28 mouse cellular contexts compared by ENCODE assay signal in the genomic region with DNA sequence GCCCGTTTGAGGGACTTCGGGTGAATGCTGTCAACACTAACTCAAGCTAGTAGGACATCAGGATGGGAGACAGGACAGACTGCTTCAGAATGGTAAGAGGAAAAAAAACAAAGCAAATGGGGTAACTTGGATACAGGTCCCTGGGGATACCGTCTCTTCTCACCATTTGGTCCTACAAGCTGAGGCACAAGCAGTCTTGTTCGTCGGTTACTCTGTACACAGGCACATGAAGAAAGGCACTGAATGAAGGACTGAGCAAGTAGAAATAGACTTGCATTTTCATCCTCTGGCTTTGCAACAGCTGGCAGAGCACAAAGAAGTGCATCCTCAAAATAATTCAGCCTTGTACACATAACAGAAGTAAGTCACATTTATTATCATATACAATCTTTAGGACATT.
"Had no signal": no experiment of that assay in that cellular context is flagged by ENCODE, and none has a peak within 500 bp of the region (broad histone marks: within the 10 kb centered on the region; RNA-seq: fewer than 3 reads in every experiment).

No protein-coding gene starts in this region.

- H3K27me3 ChIP-seq: embryonic facial prominence, embryonic 12.5 days; embryonic facial prominence, embryonic 13.5 days; embryonic facial prominence, embryonic 15.5 days; forebrain, embryonic 12.5 days; forebrain, embryonic 13.5 days; forebrain, embryonic 15.5 days had no signal

- H3K4me3 ChIP-seq: embryonic facial prominence, embryonic 10.5 days; embryonic facial prominence, embryonic 12.5 days; embryonic facial prominence, embryonic 13.5 days; embryonic facial prominence, embryonic 15.5 days; erythroblast, embryonic 14.5 days; forebrain, embryonic 10.5 days; forebrain, embryonic 12.5 days; forebrain, embryonic 13.5 days; forebrain, embryonic 15.5 days; gastrocnemius, adult 2 months; heart, adult 2 months had no signal

- H3K9ac ChIP-seq: embryonic facial prominence, embryonic 12.5 days; embryonic facial prominence, embryonic 13.5 days; embryonic facial prominence, embryonic 15.5 days; forebrain, embryonic 12.5 days; forebrain, embryonic 13.5 days; forebrain, embryonic 15.5 days; forebrain, postnatal 0 days had no signal

- H3K4me2 ChIP-seq: embryonic facial prominence, embryonic 12.5 days; embryonic facial prominence, embryonic 13.5 days; embryonic facial prominence, embryonic 15.5 days; forebrain, embryonic 12.5 days; forebrain, embryonic 13.5 days; forebrain, embryonic 15.5 days had no signal

- H3K36me3 ChIP-seq: embryonic facial prominence, embryonic 10.5 days; embryonic facial prominence, embryonic 12.5 days; embryonic facial prominence, embryonic 13.5 days; embryonic facial prominence, embryonic 15.5 days; forebrain, embryonic 10.5 days; forebrain, embryonic 12.5 days; forebrain, embryonic 15.5 days had no signal

- H3K9me3 ChIP-seq: embryonic facial prominence, embryonic 10.5 days; embryonic facial prominence, embryonic 12.5 days; embryonic facial prominence, embryonic 13.5 days; embryonic facial prominence, embryonic 15.5 days; forebrain, embryonic 10.5 days; forebrain, embryonic 12.5 days; forebrain, embryonic 13.5 days; forebrain, embryonic 15.5 days had no signal

- H3K4me1 ChIP-seq: embryonic facial prominence, embryonic 15.5 days; forebrain, embryonic 10.5 days; forebrain, embryonic 12.5 days; forebrain, embryonic 13.5 days; forebrain, embryonic 15.5 days had no signal

- ATAC-seq: forebrain, embryonic 13.5 days; forebrain, embryonic 14.5 days; forebrain, embryonic 15.5 days; forebrain, embryonic 16.5 days; forebrain, postnatal 0 days had no signal

- DNase-seq: cerebellum, adult 2 months; cerebellum, adult 8-10 months; cerebellum, adult 9-10 months; cerebellum, adult 9-11 months; cerebellum, postnatal 10 days; cerebellum, postnatal 14 days; cerebellum, postnatal 25 days; cerebellum, postnatal 36 days; embryo, embryonic 11 days; forebrain, postnatal 0 days; gastrocnemius, adult 2 months; gastrocnemius, postnatal 10 days; gastrocnemius, postnatal 14 days; gastrocnemius, postnatal 25 days; gastrocnemius, postnatal 36 days; heart, adult 18-20 months; heart, adult 2 months had no signal

- H3K27ac ChIP-seq: embryonic facial prominence, embryonic 10.5 days; embryonic facial prominence, embryonic 12.5 days; embryonic facial prominence, embryonic 13.5 days; embryonic facial prominence, embryonic 15.5 days; forebrain, embryonic 10.5 days; forebrain, embryonic 12.5 days; forebrain, embryonic 13.5 days; forebrain, embryonic 15.5 days; gastrocnemius, adult 2 months; heart, adult 2 months had no signal
